Mouse (Mus musculus): ENCODE measurements at regions not wholly inside any gene's neighbourhood (a gene's known extent, or its start where the extent isn't known, plus 50 kb on each side); places are given as distances from the start of the nearest gene placed in this dataset.

DNA sequence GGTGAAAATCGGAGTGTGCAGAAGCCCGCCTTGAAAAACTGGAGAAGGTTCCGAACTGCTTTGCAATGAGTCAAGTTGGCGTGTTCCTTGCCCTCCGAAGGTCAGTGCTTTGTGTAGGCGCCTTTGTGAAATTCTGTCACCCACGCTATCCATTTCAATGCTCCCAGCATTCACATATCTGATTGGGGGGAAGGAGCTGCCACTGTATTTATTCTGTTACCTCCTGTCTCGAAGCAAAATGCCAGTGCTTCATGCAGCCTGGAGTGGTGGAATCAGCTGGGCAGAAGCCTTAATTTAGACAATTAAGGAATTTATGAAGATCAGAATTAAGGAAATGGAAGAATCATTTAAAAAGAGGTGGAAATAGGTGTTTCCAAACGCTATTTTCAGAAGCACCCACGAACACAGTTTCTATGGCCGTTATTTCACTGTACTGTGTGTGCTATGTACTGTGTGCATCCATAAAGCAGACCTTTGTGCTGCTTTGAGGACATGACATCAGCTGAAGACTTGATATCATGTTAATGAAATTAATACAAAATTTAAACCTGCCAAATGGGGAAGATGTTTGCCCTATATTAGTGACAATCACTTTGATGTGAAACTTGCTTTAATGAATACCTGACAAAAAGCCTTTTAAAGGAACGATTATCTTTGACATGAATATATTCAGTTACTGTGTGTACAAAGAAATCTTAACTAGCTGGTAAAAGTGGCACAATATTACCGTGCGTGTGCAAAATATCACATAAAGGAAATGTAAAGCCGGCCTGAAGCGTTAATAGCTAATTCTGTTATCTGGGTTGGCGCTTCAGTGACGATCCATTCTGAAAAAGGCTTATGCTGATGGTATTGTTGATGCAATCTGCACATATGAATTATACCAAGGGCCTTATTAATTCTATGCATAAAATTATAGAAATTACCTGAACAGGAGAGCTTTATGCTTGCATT lies 72.9 kb upstream of the Gls start:
- no peak for DNase-seq (ENCODE audit: low spot score)

DNA sequence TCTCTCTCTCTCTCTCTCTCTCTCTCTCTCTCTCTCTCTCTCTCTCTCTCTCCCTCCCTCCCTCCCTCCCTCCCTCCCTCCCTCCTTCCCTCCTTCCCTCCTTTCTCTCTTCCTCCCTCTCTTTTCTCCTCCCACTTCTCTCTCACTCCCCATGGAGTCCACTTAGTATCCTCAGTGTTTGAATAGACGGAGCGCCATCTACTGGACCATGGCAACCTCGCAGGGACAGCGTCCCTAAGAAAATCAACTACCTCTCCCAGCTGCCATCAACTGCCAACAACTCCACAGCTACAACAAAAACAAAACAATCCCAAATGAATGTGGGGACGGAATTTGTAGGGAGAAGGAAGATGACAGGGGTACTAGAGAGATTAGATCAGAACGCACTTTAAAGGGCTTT lies 69.5 kb upstream of the Gls start:
- DNase-seq (ENCODE audit: low spot score), result peak; percentile 91

DNA sequence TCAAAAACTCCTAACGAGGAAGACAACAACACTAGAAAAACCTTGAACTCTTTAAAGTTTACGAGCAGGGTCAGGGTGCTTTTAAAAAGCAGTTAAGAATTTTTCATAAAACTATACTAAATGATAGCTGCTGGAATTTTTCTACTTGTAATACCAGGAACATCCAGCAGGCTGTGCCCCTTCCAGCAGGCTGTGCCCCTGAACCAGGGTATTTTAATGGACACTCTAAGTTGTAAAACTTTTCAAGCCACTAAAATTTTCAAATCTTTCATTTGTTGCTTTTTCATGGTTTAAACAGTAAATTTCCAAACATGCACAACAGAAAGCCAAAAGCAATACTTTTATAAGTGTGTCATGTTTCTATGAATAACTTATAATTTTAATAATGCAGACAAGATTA lies 68.2 kb upstream of the Gls start:
- no peak for DNase-seq (ENCODE audit: low spot score)

DNA sequence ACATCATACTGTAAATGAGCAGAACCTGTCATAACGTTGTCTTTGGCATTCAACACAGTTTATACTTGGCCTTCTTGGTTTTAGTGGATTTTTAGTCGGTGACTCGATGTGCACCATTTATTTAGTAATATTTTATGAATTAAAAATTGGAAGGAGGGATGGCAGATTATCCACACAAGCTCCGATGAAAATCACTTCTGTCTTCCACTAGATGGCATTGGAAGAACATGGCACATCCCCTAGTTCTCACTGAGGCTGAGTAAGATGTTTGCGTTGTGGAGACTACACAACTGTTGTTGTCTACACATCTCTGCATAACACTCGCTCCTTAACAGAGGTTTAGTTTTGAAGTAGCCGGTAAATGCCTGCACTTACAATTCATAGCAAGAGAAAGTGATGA lies 66.5 kb upstream of the Gls start:
- DNase-seq (ENCODE audit: low spot score), result no peak

DNA sequence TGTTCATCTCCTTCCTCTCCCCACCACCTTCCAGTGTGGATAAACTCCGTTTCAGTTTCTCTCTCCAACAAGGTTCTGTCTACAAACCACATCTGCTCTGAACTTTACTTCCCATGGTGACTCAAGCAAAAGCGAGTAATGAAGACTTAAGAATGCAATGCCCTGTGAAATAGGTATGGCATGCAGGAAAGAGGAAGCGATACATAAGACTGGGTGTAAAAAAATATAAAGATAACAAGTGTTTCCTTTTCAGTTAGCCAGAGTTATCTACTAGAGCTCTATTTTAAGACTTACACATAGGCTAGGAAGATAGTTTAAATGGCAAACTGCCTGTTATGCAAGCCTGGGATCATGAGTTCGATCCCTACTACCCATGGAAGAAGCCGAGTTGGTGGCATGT lies 65.3 kb upstream of the Gls start:
- no peak for DNase-seq (ENCODE audit: low spot score)

DNA sequence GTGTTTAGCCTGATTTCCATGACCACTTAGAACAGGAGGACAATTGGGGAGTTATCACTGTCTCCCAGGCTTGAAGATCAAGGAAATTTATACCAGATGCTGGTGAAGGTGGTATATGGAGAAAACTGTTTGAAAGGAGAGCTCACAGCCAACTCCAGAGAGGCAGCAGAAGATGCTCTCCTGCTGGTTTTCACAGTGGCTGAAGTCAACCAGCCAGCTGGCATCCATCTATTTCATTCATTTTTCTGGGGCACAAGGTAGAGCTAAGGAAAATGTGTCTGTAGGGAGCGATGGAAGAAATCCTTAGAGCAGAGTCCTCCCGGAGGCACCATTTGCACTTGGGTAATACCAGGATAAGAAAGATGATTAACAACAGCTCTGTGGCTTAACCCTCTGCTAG lies 63.1 kb upstream of the Gls start:
- DNase-seq (ENCODE audit: low spot score), result no peak

DNA sequence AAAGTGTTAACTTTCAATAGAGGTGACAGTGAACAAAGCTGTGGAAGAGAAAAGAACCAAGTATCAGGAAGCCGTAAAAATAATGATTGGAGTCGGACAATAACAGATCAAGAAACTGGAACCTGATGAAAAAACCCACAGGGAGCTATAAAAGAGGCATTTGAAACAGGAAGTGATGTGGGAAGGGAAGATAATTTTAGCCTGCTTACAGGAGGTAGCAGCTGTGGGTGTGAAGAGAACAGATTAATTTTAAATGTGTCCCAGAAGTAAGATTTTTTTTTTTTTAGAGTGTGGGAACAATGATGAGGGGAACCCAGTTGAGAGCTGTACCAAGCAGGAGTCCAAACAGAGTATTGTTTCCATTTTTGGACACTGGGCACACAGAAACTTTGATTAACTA lies 61.5 kb upstream of the Gls start:
- DNase-seq (ENCODE audit: low spot score), result no peak

DNA sequence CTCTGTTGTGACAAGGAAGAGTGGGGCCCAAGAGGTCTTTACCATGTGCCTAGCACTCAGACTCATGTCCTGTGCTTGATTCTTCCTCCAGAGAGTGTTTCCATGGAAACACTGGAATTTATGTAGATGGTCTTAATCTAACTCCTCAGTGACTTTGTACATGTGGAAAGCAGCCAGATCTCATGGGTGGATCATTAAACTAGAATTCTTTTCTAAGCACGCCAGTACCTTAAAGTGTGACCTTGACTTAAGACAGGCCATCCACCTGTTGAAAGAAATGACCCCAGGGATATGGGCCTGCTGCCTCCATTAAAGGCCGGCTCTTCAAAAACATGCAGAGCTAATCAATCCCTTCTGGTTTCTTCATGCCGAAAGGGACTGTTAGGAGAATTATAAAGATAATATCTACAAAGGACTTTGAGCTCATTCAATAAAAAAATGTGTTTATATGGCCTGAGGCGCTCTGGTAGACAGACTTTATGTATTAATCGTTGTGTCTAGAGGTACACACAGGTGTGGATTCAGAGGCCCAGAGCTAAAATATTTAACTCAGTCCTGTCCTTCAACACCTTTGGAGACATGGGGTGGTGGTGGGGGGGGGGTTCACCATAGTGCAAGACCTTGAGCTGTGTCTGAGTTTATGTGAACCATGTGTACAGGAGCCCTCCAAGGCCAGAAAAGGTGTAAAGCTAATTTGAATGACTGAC lies 60.5 kb upstream of the Gls start:
- no peak for DNase-seq (ENCODE audit: low spot score)
